Mouse (Mus musculus) neutrophil, adult 65 days (primary cell): ENCODE results near the gene Kif4. TPM values are rescaled to one million over a fixed set of nuclear protein-coding genes. Genes with fewer than 3 reads are reported as not detected.

Source experiments
- total RNA-seq: library from RNA; stranded (reverse); gene quantifications from 2 replicates; pipeline ENCODE4 v1.2.4, GENCODE M21; 2023

The Kif4 gene
- 19.2 and 22.7 TPM in 2 replicates for total RNA-seq

DNA sequence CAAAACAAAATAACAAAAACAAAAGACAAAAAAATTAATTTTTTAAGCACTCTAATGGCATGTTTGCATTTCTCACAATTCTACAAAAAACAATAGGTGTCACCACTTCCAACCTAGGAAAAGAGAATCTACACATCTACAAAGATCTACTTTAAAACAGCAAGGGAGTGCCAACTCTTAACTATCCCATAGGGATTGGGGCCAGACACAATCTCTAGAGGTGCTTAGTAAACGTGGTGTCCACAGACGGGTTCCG is at the start of gene Kif4:
Gene Kif4, plus strand, starts transcription at position 192 of the 256 bp plus-strand sequence.

DNA sequence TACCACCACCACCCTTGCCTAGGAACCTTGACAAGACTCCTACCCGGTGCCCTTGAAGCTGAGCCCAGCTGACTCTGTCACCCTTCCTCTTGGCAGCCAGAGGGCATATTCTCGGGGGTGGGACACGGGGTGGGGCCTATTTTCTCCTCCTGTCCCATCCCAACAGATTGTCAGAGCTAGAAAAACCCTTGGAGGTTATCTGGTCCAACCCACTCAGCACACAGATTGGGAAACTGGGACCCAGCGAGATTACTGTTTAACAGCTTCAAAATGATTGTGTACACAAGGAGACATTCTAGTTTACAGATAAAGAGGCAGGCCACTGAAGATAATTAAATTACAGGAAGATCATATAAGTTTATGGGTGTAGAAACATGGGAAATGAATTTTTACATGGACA is 30.7 kb upstream of the Kif4 start, which contains the start of gene P2ry4:
Gene P2ry4, minus strand, starts transcription at position 79 of the 400 bp plus-strand sequence.

DNA sequence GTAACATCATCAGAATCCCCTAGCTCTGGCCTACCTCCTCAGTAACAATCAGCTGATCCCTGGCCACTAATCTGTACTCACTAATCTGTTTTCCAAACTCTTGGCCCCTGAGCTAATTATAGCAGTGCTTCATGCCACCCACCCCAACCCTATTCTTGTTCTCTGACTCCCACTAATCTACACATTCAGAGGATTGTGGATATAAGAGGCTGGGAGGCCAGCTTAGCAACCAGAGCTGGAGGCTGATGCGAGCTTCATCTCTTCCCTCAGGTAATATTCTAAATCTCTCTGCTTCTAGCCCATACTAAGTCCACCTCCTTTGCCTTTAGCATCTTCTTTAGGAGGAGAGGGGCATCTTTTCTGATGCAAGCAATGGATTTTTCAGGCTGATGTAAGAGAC is 20.2 kb upstream of the Kif4 start, which contains the start of gene Arr3:
Gene Arr3, plus strand, starts transcription at position 184 of the 400 bp plus-strand sequence.

DNA sequence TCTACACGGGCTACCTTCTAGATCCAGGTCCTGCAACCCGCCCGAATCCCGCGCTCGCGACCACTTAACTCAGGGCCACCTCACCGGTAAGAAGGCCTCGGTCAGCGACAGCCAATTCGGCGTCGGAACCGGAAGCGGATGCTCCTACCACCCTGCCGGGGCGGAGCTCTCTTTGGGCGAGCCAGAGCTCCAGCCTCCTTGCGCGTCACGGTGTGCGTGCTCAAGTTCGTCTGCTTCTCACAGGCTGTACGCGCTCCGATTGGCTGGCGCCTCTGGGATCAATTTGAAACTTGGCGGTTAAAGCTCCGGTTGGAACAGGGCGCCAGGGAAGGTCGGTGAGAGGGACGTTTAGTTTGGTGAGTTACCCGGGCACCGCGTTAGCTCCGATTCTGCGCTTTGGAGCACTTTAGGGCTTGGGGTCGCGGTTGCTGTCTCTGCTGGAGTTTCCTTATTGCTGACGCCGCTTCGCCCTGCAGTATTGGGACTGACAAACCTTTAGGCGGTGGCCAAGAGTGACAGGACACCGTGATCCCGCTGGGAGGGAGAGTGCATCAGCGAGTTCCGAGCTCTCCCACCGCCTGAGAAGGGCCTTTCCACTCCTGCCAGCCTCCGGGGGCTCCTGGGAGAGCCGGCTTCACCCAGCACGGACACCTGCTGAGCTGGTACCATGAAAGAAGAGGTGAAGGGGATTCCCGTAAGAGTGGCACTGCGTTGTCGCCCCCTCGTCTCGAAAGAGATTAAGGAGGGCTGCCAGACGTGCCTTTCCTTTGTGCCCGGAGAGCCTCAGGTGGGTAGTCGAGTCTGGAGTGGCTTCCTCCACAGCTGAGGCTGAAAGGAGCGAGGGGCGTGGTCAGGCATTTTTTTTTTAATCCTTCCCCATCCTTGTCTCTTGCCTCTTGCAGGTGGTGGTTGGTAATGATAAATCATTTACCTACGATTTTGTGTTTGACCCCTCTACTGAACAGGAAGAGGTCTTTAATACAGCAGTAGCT is 561 bp downstream of the Kif4 start, which contains the start of gene Pdzd11:
Gene Pdzd11, minus strand, starts transcription at position 767 of the 992 bp plus-strand sequence.

DNA sequence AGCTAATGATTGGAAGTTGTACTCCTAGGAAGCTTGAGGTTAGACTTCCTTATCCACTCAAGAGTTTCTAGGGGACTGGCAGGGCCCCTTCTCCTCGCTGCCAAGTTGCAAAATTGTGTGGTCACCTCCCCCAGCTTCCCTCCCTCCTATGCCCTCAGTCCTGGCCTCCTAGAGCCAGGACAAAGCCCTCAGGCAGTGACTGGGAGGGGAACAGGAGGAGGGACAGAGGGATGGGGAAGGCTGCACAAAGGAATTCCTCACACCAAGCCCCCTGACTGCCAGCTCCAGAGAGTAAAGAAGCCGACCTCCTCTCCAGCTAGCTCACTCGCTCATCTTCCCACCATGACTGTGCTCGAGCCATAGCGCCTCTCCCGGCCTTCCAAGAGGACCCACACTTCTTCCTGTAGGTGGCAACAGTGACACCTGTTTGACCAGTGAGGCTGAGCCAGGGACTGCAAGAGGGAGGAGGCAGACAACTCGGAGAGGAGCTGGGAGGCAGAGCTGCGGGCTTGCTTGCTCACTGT is 104.2 kb downstream of the Kif4 start, which contains the start of gene Gdpd2:
Gene Gdpd2, plus strand, starts transcription at position 209 of the 524 bp plus-strand sequence.

DNA sequence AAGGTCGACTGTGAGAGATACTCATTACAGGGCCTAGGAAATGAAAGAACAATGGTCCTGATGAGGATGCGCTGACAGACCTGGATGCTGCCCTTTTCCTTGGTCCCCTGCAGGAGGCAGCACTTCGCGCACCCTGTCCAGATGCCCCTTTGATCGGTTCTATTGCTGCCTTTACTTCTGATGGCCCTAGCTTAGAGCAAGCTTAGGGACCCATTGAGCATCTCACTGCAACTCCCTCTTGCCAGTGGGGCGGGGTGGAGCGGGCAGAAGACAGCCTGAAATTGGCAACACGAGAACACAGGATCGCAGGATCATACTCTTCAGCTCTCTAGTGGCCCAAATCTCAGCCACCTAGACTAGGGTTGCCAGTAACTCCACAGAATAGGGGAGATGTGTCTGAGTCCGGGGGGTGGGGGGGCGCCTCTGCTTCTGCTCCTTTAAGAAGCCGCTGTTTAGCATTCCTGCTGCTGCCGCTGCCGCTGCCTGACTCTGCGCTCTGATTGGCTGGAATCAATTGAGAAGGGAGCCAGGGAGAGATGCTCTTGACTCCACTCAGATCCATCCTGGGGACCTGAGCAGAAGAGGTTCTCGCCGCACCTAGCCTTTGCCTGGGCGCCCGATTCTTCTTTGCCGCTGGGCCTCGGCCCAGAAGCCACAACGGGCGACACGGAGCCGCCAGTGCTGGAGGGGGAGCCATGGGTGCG is 141.8 kb downstream of the Kif4 start, which contains the start of gene Dlg3:
Gene Dlg3, plus strand, starts transcription at position 542 of the 704 bp plus-strand sequence.

Other genes starting within 250 kb of the Kif4 start
- not detected in 2 replicates for gene Otud6a, start 196.7 kb upstream of the Kif4 start, total RNA-seq
- not detected in 2 replicates for gene Awat2, start 183.0 kb upstream of the Kif4 start, total RNA-seq
- 33.3 and 35.8 TPM in 2 replicates for gene Igbp1, start 131.4 kb upstream of the Kif4 start, total RNA-seq
- gene Dgat2l6, start 100.9 kb upstream of the Kif4 start, total RNA-seq, result 0.16 TPM in 1 of 2 replicates, not detected in the other
- not detected in 2 replicates for gene Awat1, start 53.5 kb upstream of the Kif4 start, total RNA-seq
- gene P2ry4, start 30.9 kb upstream of the Kif4 start, total RNA-seq, result not detected in 2 replicates
- gene Arr3, start 20.2 kb upstream of the Kif4 start, total RNA-seq, result not detected in 2 replicates
- 19.7 and 20.8 TPM in 2 replicates for gene Pdzd11, start 831 bp downstream of the Kif4 start, total RNA-seq
- gene Gdpd2, start 104.1 kb downstream of the Kif4 start, total RNA-seq, result 0.32 and 0.45 TPM in 2 replicates
- 0.52 and 0.79 TPM in 2 replicates for gene Dlg3, start 142.0 kb downstream of the Kif4 start, total RNA-seq